Mouse (Mus musculus) CH12.LX (cell line): ENCODE measurements around the gene Mvd. TPM values are rescaled to one million over a fixed set of nuclear protein-coding genes. Genes with fewer than 3 reads are reported as not detected.

Experiments used
- DNase-seq: peaks from one replicate; pipeline ENCODE4 v3.0.0-alpha.2; 2013; ENCODE audit errors: extremely low read depth
- H3K27ac ChIP-seq: 2 replicates; pipeline ENCODE4 v1.5.1; 2012; ENCODE audit warnings: low read depth, mild to moderate bottlenecking, control low read depth, moderate library complexity; ENCODE audit not compliant: insufficient read depth
- H3K27me3 ChIP-seq: replicated peaks from 2 replicates; pipeline ENCODE3; 2012; ENCODE audit warnings: inconsistent platforms
- H3K36me3 ChIP-seq, 2 experiments: replicated peaks in 1 of 2; 2 replicates each; pipeline versions ENCODE3 to v1.6.1; 2012; ENCODE audit warnings: inconsistent platforms in 1 of 2, low read length in 1 of 2, mild to moderate bottlenecking in 1 of 2, mixed read lengths in 1 of 2, moderate library complexity in 1 of 2; ENCODE audit not compliant: control insufficient read depth in 1 of 2, insufficient read depth in 1 of 2
- H3K4me1 ChIP-seq, 2 experiments: 2 replicates each; pipeline ENCODE4 v1.6.1; 2012; ENCODE audit warnings: inconsistent platforms in 1 of 2, moderate library complexity in 1 of 2; ENCODE audit not compliant: insufficient read depth in 2 of 2, control insufficient read depth in 1 of 2
- H3K4me2 ChIP-seq: 2 replicates; pipeline ENCODE4 v1.6.1; 2012; ENCODE audit warnings: low read depth, mild to moderate bottlenecking, control low read depth; ENCODE audit not compliant: poor library complexity, insufficient read depth, severe bottlenecking
- H3K4me3 ChIP-seq, 3 experiments: fragments of 150-350 bp in 1 of 3; sonication (generic) in 1 of 3; replicated peaks in 1 of 3; 2 replicates each; pipeline versions ENCODE3 to v1.5.1; 2011 to 2012; ENCODE audit warnings: low read depth in 2 of 3, low read length in 2 of 3, mild to moderate bottlenecking in 2 of 3, moderate library complexity in 2 of 3, control low read depth in 1 of 3, improper control_type of control experiment in 1 of 3, inconsistent platforms in 1 of 3, mixed read lengths in 1 of 3; ENCODE audit not compliant: poor library complexity in 1 of 3
- H3K79me2 ChIP-seq: replicated peaks from 2 replicates; pipeline ENCODE4 v1.6.1; 2012; ENCODE audit warnings: mild to moderate bottlenecking, moderate library complexity; ENCODE audit not compliant: control insufficient read depth, poor library complexity, insufficient read depth, severe bottlenecking; ENCODE audit errors: extremely low read depth
- H3K9ac ChIP-seq: 2 replicates; pipeline ENCODE4 v1.6.1; 2012; ENCODE audit warnings: low read depth, mild to moderate bottlenecking, control low read depth, moderate library complexity; ENCODE audit not compliant: insufficient read depth
- H3K9me3 ChIP-seq: replicated peaks from 2 replicates; pipeline ENCODE3; 2012; ENCODE audit warnings: low read length, inconsistent platforms, mixed read lengths
- CHD1 ChIP-seq: IDR thresholded peaks from 2 replicates; pipeline ENCODE4 v1.6.1; 2012; ENCODE audit warnings: low read depth, low read length, improper control_type of control experiment, inconsistent platforms
- CHD2 ChIP-seq: IDR thresholded peaks from 2 replicates; pipeline ENCODE4 v1.6.1; 2011; ENCODE audit warnings: low read length, improper control_type of control experiment
- HCFC1 ChIP-seq: IDR thresholded peaks from 2 replicates; pipeline ENCODE4 v1.6.1; 2012; ENCODE audit warnings: low read depth, mild to moderate bottlenecking, inconsistent platforms, low read length, improper control_type of control experiment
- IRF4 ChIP-seq: IDR thresholded peaks from 2 replicates; pipeline ENCODE4 v1.6.1; 2014; ENCODE audit warnings: low read depth, mild to moderate bottlenecking, inconsistent platforms, low read length, improper control_type of control experiment
- MAFK ChIP-seq: IDR thresholded peaks from 2 replicates; pipeline ENCODE4 v1.6.1; 2011; ENCODE audit warnings: low read length, improper control_type of control experiment; ENCODE audit not compliant: insufficient replicate concordance
- MAX ChIP-seq: IDR thresholded peaks from 2 replicates; pipeline ENCODE4 v1.6.1; 2011; ENCODE audit warnings: low read length, improper control_type of control experiment
- MYC ChIP-seq: IDR thresholded peaks from 2 replicates; pipeline ENCODE4 v1.6.1; 2011; ENCODE audit warnings: low read depth, mild to moderate bottlenecking, improper control_type of control experiment, low read length
- NRF1 ChIP-seq: IDR thresholded peaks from 2 replicates; pipeline ENCODE4 v1.6.1; 2014; ENCODE audit warnings: low read depth, mild to moderate bottlenecking, inconsistent platforms, low read length, improper control_type of control experiment, moderate library complexity
- POLR2A ChIP-seq: IDR thresholded peaks from 2 replicates; pipeline ENCODE4 v1.6.1; 2011; ENCODE audit warnings: low read depth, mild to moderate bottlenecking, improper control_type of control experiment, low read length
- USF2 ChIP-seq: conservative IDR thresholded peaks from 2 replicates; pipeline ENCODE4 v1.6.1; 2011; ENCODE audit warnings: low read depth, low read length, improper control_type of control experiment
- ZKSCAN1 ChIP-seq: IDR thresholded peaks from 2 replicates; pipeline ENCODE4 v1.6.1; 2012; ENCODE audit warnings: low read depth, inconsistent platforms, low read length, improper control_type of control experiment, borderline replicate concordance
- ZMIZ1 ChIP-seq: IDR thresholded peaks from 2 replicates; pipeline ENCODE4 v1.6.1; 2012; ENCODE audit warnings: low read depth, mild to moderate bottlenecking, inconsistent platforms, low read length, improper control_type of control experiment
- dilution Hi-C: fragments of 300-500 bp; cut with MboI; formaldehyde crosslinking; loops from 2 replicates; pipeline ENCODE4 v1.14.3; 2020; ENCODE audit warnings: low sequenced_read_pairs; ENCODE audit not compliant: extremely low pct_unique_long_range_greater_than_20kb, extremely low pct_ligation_motif_present
- in situ Hi-C: fragments of 300-500 bp; cut with MboI; formaldehyde crosslinking; loops from 3 replicates; pipeline ENCODE4 v1.14.3; 2019; ENCODE audit warnings: low sequenced_read_pairs, low pct_ligation_motif_present, low pct_unique_long_range_greater_than_20kb, mixed read lengths
- polyA plus RNA-seq: library from polyadenylated mRNA; unstranded; fragments of >175 nt; gene quantifications from 2 replicates; pipeline ENCODE4 v1.2.1, GENCODE M21; 2012; ENCODE audit warnings: low read depth; ENCODE audit not compliant: insufficient read length
- total RNA-seq, 2 experiments: library from RNA; depleted of rRNA; stranded (reverse); fragments of 300-350 nt in 1 of 2; fragments of >200 nt in 1 of 2; gene quantifications; 2 replicates each; pipeline ENCODE4 v1.2.3; 2012 to 2014

The Mvd gene
- total and polyA plus RNA-seq, 3 experiments: 47.3 to 80.3 (median 54.0) TPM

DNA sequence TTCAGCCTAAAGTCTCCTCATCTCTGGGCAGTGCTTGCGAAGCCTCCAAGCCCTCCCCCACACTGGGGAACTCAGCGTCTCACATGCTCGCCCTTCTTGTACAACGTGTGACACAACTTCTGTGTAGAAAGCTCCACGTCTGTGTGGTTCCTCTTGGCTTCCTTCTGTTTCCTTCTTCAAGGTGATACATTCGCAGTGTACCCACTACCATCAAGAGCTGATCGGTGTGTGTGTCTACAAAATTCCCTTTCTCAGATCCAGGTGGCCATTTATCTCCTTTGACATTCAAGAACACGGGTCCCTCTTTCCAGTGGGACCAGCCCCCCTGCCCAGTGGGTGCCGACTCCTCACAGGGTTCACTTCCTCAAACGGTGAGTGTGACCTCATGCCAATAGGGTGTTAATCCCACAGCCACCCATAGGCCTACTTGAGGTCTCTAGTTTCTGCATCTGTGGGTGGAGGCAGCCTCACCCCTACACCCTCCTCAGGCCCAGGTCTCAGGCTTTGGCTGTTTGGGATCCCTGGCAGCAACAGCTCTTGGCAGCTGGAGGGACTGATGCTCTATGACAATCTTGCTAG, 13.1 kb downstream of the Mvd start (continued):
- TF ChIP-seq NRF1: peak; percentile 38; the same call in 1 of the 2 replicates
- no peak; the same call in 1 of the 2 replicates for TF ChIP-seq CHD2
- TF ChIP-seq POLR2A: peak; percentile 43
- TF ChIP-seq USF2: no peak
- no peak for TF ChIP-seq MAFK
- TF ChIP-seq MAX: peak; percentile 83
- peak; percentile 83 for TF ChIP-seq MYC
- TF ChIP-seq HCFC1: no peak; the same call in 1 of the 2 replicates

DNA sequence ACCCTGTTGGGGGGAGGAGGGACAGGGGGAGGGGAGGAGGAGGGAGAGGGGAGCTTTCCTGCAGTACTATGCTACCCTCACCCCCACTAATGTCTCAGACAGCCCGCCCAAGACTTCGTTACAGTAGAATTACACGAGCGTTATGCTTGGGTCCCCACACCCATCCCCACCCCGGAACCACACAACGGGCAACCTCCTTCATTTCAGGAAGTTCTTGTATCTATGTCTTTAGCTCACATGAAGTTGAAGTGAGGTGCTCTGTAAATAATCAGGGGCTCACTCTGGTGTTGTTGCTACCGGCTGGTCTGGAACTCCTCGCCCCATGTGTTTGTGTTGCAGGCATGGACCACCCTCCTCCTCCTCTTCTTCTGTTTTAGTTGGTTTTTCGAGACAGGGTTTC, 15.1 kb downstream of the Mvd start:
- peaks cover 51 to 67% of the 10 kb centered on the region in 2 experiments for H3K36me3 ChIP-seq
- no peak overlapping the region for H3K27ac ChIP-seq
- peaks cover 29 to 63% of the 10 kb centered on the region in 2 experiments for H3K4me1 ChIP-seq
- no peak overlapping the region for H3K4me2 ChIP-seq
- no peak; the same call in 1 of the 2 replicates for TF ChIP-seq POLR2A
- TF ChIP-seq ZKSCAN1: no peak
- TF ChIP-seq CHD1: no peak
- dilution Hi-C loops: no loop called here
- DNase-seq: no peak
- in situ Hi-C loops: loop anchor here (25.0 kb wide), 1 partner anchor 841 kb away; the partner anchor contains the start of genes Fbxo31 and Map1lc3b
- H3K79me2 ChIP-seq: peaks cover 44% of the 10 kb centered on the region
- H3K27me3 ChIP-seq: no peaks in the 10 kb centered on the region
- no peak overlapping the region for H3K9ac ChIP-seq
- H3K4me3 ChIP-seq: peak overlapping the region in 1 of 3 experiments; percentile 85
- H3K9me3 ChIP-seq: no peaks in the 10 kb centered on the region

DNA sequence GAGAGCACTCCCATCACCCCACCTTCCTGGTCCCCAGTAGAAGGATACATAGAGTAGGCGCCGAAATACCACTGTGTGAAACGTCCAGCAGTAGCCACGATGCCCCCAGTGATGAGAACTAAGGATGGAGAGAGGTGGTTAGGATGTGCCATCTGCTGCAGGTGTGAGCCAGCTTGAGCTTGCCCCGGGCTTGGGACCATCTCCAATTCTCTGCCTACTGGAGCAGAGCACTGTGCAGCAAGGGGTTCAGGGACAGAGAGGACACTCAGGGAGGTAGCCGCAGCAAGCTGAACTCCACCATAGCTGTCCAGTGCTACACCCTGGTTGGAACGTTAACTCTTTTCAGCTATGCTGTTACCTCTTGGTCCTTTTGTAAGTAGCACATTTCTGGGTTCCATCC, 15.6 kb downstream of the Mvd start:
- Histone ChIP-seq H3K4me1 (peaks cover 30 to 68% of the 10 kb centered on the region in 2 experiments), H3K4me2 (no peak overlapping the region), H3K9ac (no peak overlapping the region), H3K79me2 (peaks cover 44% of the 10 kb centered on the region), H3K27ac (peak overlapping the region; percentile 25; the same call in 1 of the 2 replicates), H3K36me3 (peaks cover 52 to 72% of the 10 kb centered on the region in 2 experiments), H3K9me3 (no peaks in the 10 kb centered on the region), H3K4me3 (peak overlapping the region in 1 of 3 experiments; percentile 0), H3K27me3 (no peaks in the 10 kb centered on the region)
- dilution Hi-C loops: no loop called here
- DNase-seq: no peak
- in situ Hi-C loops: loop anchor here (25.0 kb wide), 1 partner anchor 840 kb away; the partner anchor contains the start of genes Fbxo31 and Map1lc3b
- TF ChIP-seq CHD2 (no peak), IRF4 (no peak), NRF1 (no peak), ZMIZ1 (no peak)
